Mouse (Mus musculus): Measurements from ENCODE around the gene Rhov.

Gene Rhov

DNA sequence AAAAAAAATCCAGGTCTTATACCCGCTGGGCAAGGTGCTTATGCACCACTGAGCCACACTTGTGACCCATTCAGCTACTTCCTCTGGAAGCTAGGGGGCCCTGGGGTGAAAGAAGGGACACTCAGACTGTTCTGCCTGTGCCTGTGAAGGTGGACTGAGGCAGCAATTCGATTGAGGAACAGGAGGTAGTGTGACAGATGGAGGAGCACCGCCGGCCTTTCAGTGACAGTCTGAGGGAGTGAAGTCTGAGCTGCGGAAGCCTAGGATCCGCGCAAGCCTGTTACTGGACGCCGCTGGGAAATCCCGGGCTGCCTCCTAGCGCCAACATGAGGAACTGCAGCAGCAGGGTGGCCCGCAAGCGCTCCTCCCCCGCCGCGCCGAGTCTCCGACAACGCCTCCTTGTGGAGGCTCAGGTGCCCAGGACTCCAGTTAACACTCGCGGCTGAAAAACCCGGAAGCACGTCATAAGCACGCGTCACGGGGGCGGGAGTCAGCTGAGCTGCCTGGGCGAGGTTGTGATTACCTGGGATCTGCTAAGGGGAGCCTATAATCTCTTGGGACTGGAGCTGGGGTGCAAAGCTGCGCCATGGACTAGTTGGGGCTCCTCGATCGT is 17.3 kb upstream of the Rhov start, which contains the start of gene Vps18:
Gene Vps18 (plus strand): TSS at position 471 of the 613 bp plus-strand sequence.
- DNase-seq, result peak; percentile 98

DNA sequence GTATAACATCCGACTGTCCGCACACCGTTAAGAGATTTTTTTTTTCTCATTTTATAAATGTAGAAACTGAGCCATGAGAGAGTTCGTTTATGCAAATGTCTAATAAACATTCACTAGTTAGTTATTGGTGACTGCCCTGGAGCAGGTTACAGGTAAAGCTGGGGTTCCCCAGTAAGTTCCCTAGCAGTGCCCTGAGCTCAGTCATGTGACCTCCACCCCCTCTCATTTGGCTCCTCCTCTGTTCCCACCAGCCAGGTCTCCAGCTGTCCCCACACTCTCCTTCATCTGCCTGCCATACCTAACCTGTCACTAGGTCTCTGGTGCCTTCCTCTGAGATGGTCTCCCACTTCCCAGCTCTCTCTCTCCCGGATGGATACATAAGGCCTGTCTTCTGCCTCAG is 16.3 kb upstream of the Rhov start:
- no peak for DNase-seq

DNA sequence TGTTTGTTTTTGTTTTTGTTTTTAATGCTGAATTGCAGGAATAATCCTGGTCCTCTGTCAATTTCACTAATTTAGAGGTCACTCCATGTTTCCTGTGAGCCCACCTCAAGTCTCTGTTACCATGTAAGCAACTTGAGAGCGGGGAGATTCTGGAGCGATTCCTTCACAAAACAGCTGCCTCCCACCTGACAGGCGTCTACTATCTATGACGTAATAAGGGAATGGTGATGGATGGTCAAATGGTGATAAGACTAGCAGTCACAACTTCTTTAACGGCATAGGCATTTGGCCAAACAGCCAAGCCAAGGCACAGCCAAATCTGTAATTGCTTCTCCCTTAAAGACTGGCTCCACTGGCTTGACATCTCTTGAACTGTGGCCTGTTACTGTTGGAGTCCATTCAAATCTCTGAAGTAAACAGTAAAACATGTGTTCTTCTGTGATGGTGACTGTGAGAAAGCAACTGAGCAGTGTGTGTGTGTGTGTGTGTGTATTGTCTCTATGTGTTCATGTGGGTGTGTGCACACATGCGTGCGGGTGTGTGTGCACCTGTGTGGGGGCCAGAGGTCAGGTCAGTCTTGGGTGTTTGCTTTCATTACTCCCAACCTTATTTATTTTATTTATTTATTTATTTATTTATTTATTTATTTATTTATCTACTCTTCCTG is 11.0 kb upstream of the Rhov start:
- DNase-seq, result no peak

DNA sequence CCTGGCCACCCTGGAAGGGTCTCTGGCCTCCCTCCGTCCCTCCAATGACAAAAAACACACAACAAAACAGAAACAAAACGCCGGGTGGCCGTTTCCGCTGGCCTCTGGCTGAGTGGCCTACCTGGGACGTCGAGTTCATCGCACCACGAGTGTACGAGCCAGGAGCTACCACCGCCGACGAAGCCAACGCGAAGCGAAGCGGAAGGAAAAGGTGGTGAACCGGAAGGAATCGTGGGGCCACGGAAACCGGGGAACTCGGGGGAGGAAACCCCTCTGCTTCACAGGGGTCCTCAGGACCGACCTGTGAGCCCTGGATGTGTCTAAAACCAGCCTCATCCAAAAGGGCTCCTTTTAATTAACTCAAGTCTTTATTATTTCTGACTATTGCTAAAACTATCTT is 6.7 kb upstream of the Rhov start:
- DNase-seq, result no peak

DNA sequence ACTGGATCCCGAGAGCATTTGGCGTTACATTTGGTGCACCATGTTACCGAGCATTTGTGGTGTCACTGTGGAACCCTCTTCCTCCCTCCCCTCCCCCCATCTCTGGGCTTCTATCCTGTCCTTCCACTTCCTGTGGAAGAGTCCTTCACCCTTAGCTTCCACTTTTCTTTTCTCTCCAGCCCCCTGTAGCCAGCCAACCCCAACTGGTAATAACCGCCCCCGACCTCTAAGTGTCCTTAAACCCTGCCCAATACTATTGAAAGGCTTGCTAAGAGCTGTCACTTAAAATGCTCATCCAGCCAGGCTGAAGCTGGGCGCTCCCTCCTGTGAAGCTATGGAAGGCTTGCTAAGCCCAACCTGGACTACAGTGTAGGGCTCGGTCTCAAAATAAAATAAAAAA is 5.9 kb upstream of the Rhov start:
- no peak for DNase-seq

DNA sequence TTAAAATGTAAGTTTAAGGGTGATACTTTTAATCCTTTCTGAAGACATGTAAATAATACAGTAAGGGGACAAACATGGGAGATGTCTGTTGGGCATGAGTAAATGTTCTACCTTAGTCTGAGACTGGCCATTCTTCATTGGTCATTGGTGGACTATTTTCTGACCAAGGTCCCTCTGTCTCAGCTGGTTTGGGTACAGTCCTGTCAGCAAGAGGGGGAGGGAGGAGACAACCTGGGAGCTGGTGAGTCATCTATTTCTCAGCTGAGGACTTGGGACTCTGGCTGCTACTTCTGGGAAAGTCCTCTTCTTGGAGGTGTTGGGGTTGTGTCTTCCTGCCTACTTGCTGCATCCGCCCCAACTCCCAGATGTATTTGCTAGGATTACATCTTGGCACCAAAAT is 3.1 kb upstream of the Rhov start:
- peak; percentile 39 for DNase-seq

DNA sequence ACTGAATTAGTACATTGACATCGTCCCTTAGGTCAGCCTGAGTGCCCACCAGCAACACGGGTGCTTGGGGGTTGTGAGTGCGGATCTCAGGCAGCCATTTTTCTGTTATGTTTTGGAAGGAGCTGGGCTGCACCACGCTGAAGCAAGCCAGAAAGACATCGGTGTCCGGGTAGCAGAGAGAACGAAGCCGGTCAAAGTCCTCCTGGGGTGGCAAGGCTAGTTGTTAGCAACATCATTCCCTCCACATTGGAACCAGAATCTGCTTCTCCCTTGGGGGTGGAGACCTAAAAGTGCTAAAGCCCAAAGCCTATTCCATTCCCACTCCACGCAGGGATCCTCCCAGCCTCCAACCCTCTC is 808 bp downstream of the Rhov start:
- DNase-seq, result no peak

DNA sequence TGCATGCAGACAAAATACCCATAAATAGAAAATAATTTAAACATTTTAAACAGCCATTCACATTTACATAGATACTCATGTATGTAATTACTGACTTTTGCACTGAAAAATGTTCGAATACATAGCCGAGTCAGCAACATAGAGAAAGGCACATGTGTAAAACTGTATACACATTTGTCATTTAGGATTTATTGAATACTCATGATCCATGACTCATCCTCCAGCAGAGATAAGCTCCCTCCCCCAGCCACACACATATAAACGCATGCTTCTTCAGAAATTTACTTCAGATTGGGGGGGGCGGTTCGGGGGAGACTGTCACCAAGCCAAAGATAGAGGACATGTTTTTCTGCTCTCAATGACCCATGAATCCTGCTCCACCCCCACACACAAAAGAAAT is 7.3 kb downstream of the Rhov start:
- no peak for DNase-seq

DNA sequence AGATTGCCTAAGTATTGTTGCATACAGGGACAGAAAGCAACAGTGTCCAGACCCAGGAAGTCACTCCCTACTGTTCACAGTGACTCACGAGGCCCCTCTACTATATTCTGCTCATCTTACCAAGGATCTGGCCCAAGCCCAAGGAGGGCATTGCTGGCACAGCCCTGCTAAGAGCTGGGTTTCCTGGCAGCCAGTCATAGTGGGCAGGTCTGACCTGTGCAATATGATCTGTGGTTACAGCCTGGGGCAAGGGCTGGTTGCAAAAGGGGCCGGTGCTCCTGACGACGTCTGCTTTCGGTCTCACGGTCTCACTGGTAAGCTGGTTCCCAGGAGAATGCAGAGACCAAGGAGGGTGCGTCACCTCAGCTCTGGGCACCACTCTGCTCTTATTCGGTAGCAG is 8.1 kb downstream of the Rhov start:
- DNase-seq, result peak; percentile 87

DNA sequence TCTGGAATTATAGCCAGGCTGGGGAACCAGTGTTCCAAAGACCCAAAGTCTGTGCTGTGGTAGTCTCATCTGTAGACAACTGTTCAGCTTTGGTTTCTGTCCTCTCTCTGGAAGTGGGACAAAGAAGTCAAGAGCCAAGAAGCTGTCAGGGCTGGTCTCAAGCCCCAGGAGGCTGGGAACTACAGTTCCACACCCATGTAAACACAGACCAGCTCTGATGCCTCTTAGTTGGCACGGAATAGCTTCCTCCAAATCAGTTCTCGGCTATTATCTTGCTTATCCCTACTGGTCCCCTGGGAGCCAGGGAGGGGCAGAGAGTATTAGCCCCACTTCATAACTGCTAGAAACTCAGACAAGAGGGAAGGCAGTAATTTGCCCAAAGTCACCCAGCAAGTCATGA is 9.7 kb downstream of the Rhov start:
- DNase-seq, result no peak

DNA sequence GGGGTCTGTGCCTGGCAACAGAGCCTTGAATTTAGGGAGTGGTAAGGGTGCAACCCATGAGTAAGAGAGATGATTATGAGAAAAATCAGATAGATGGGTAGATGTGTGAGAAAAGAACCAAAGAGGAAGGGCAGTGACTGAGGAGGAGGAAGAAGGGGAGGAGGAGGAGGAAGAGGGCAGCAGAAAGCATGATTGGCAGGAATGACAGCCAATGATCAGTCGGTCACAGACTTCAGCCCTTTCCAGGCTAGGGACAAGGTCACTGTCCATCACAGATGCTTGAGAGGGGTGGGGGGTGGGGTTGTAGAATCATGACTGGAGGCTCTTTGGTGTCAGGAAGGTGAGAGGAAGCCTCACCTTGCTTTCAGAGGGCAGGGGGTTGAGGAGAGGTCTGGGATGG is 10.6 kb downstream of the Rhov start:
- no peak for DNase-seq

DNA sequence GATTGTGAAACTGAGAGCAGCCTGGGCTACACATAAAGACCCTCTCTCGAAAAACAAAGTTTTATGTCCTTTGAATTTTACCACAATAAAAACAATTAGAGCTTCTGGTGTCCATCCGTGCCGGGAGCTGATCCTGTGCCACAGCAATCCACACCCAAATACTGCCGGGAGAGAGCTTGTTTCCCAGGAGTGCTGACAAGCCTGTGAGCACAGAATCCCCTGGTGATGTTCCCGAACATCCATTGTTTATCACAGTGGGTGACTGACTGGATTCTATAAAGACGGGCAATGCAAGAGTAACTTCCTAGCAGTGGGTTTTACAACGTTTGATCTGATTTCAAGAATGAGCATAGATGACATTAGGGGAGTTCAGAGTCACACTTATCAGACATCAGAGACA is 16.1 kb downstream of the Rhov start:
- DNase-seq, result no peak

DNA sequence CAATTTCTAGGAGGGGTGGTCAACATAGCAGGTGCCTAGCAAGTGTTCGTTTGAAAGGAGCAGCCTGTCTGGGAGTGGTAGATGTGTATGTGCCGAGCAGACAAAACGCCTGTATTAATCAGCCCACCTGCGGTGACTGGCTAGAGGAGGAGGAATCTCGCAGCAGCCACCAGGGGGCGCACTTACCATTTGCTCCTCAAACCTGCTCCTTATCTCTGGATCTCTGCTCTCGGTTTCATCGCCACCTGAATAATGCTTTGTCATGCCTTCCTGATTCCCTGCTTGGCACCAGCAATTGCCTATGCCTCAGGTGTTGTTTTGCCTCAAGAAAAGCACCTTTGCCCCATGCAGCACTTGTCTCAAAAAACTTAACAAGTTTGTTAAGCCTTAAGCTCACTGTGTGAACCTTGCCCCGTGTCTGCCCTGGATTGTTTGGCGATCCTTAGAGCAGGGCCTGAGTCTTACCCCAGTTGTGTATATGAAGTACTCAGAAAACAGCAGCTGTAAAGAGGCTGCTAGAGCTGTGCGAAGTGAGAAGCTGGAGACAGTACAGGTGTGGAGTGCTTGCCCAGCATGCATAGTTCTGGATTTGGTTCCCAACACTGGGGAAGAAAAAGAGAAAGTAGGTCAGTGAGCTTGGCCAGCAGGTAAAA is 20.1 kb downstream of the Rhov start:
- DNase-seq, result peak; percentile 89

DNA sequence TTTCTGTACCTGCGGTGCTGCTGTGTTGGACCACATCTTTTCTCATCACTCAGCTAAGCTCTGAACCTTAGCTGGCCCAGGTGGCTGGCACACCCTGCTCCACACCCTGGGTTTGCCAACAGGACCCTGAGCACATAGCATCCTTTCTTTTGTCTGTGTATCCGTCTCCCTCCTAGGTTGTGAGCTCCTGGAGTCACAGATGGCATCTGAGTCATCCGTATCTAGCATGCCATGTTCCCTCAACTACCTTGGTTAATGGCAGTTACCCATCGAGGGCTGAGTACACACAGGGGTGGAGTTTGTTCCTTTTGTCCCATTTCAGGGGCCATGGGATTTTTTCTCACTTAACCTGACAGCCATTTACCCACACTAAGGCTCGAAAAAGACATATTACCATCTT is 20.7 kb downstream of the Rhov start:
- DNase-seq, result no peak

DNA sequence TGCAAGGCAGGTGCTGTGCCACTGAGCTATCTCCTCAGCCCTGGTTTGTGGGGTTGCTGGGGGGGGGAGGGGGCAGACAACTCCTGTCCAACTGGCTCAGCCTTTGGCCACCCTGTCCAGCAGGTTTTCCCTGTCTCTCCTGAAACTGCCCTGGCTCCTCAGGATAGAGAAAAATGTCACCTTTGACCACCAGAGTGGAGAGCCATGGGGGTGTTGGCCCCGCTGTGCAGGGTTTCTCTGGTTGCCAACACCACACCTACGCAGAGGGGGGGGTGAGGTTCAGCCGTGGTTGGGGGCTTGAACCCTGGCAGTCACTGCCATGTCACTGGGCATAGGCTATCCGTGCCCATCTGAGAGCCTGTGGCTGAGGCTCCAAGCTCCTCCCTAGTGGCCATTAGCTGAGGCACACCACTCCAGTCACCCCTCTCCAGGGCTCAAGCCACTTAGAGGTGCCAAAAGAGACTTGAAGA is 21.4 kb downstream of the Rhov start:
- DNase-seq, result peak; percentile 56

DNA sequence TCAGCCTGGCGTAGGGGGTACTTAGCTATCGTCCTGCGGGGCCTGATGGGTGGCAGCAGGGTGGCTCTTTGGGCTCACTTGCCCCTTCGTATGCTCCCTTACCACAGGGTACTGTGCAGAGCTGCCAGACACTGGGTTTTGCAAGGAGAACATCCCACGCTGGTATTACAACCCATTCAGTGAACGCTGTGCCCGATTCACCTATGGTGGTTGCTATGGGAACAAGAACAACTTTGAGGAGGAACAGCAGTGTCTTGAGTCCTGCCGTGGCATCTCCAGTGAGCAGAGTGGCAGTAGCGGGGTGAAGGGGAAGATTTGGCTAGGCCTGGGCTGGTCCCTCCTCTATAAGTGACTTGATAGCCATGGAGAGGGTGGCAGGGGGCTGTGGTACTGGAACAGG is 23.2 kb downstream of the Rhov start:
- DNase-seq, result no peak

DNA sequence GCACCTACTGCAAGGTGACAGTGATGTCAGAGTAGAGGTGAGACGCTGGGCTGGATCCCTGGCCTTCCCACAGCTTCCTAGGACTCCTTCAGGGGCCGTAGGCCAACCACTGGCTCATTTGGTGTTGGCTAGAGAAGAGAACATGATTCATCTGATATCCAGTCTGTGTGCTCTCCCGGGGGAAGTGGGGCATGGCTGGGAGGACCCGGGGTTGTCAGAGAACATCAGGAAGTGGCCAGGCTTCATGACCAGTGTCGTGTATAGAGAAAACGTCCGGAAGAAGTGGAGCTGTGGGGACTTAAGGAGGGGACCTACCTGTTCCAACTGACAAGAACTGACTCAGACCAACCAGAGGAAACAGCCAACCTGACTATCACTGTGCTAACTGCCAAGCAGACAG is 25.8 kb downstream of the Rhov start:
- DNase-seq, result no peak

DNA sequence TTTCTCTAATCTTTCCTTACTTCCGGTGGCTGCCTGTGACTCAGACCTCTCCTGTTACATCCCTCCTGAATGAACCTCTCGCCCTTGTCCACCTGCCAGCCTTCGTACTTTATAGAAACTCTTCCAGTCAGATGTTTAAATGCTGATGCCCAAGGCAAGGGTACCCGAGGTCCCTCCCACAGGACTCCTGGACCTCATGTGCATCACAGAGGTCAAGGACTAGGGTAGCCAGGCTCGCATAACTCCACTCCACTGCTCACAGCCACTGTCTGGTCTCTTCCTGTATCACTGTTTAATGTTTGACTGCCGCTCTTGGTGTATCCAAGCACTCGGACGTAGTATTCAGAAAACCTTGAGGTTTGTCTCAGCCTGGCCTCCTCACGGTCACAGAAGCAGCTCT is 28.5 kb downstream of the Rhov start:
- peak; percentile 76 for DNase-seq

DNA sequence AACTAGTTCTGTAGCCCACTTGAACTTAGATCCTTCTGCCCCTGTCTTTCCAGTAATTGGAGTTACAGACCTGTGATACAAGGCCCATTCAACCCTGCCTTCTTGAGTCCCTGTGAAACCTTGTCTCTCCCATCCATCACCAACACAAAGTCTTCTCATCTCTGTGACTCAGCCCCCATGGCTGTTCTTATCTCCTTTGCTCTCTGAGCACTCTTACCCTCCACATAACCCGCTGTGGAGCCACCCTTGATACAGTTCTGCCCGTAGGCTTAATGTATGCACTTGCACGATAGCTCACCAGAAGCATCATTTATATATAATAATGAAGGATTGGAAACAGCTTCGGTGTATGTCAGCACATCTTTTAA is 30.3 kb downstream of the Rhov start:
- DNase-seq, result no peak

DNA sequence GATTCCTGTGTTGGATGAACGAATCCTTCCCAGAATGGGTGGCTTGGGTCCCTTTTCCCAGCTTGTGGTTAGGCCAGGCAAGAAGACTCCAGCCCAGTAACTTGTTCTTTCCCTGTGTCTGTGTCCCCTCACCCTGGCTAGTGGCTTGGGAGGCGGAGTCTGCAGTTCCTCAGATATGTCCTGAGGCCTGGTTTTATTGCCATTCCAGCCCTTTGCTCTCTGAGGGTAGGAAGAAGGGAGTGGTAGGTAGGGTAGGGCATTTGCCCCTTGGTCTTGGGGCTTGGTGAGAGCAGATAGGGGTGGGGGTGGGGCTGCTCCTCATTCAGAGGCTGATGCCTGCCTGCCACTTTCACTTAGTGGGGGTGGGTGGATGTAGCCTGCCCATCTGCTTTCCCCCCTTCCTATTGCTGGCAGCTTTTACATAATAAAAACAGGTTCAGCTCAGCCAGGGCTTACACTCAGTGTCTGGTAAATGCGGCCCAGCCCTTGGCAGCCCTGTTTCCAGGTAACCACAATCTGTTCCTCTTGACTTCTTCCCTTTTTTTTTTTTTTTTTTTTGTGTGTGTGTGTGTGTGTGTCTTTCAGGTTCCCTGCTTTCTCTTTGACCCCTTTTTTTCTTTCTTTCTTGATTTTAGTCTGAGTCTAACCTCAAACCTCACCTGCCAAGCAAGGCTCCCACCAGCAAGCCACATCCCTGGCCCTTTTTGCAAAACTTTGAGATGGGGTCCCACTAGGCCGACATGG is 30.8 kb downstream of the Rhov start:
- peak; percentile 29 for DNase-seq

DNA sequence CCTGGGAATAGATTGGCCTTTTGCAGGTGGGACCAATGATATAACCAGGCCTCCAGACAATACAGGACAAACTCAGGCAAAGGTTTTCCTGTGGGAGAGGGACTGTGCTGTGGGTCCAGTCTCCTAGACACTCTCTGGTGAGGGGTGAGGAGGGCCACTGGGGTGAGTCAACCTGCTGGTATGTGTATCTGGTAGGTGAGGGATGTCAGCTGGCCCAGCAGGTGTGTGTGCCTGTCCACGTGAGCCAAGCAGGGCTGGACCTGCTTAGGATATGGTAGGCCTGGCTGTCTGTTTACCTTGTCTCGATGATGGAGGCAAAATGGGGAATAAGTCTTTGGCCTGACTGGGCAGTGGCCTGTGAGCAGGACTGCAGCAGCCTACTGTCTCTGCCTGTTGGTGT is 32.4 kb downstream of the Rhov start:
- peak; percentile 39 for DNase-seq

DNA sequence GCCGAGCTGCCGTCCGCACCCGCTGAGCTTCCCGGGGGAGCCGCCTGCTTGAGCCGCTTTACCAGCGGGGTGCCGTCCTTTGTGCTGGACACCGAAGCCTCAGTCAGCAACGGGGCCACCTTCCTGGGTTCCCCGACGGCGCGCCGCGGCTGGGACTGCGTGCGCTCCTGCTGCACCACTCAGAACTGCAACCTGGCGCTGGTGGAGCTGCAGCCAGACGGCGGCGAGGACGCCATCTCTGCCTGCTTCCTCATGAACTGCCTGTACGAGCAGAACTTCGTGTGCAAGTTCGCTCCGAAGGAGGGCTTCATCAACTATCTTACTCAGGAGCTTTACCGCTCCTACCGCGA is 33.2 kb downstream of the Rhov start:
- peak; percentile 43 for DNase-seq

DNA sequence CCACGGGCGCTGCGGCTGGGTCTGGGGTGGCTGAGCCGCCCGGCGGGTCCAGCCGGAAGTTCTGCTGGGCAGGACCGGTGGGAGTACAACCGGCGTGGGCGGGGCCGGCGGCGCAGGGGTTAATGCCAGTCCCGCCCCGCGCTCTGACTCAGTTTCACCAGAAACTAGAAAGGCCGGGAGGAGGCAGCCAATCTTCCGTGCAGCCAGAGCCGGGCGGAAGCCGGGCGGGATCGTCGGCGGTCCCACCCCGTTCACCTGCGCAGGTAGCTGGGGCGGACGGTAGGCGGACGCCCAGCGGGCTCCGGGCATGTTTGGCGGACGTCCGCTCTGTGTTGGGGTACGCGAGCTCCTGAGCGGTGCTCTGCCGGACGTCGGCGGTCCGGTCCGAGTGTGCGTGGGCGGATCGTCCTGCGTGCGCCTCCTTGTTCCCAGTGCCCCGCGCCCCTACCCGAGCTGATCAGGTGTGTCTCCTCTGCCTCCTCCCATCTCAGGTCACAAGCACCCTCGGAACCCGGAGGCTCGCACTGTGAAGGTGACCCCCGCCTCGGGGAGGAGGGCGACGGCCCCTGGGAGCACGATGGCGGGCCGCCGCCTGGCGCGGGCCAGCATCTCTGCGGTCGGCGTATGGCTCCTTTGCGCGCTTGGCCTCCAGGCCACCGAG is 33.7 kb downstream of the Rhov start, which contains the start of gene Spint1:
Gene Spint1 (plus strand): TSS at position 153 of the 661 bp plus-strand sequence.
- DNase-seq, result peak; percentile 81
